Mouse (Mus musculus) lung, embryonic 14.5 days (tissue): Measurements from ENCODE around the gene Slc22a5. TPM values are rescaled to one million over a fixed set of nuclear protein-coding genes. Genes with fewer than 3 reads are reported as not detected.
"Not testable (repeated sequence)": the region's sequence is repeated elsewhere in the genome, so short reads cannot be mapped to it uniquely, and the experiment has no call there.

Source experiments
- ATAC-seq: fragments of 200-750 bp; cut with Nextera tagmentation; 2 replicates; pipeline ENCODE4 v1.8.0; 2017; ENCODE audit warnings: mild to moderate bottlenecking, moderate TSS enrichment, moderate library complexity; ENCODE audit not compliant: insufficient read depth
- DNase-seq: peaks from one replicate; pipeline ENCODE4 v3.0.0-alpha.2; 2015
- H3K27ac ChIP-seq: fragments of 300-500 bp; sonication (generic); 2 replicates; pipeline ENCODE4 v1.5.1; 2014; ENCODE audit warnings: low read depth, mild to moderate bottlenecking, moderate library complexity
- H3K27me3 ChIP-seq: fragments of 300-500 bp; sonication (generic); 2 replicates; pipeline ENCODE4 v1.6.1; 2014; ENCODE audit warnings: low read length, control low read depth; ENCODE audit not compliant: insufficient read depth
- H3K36me3 ChIP-seq: fragments of 300-500 bp; sonication (generic); 2 replicates; pipeline ENCODE4 v1.6.1; 2014; ENCODE audit warnings: control low read depth; ENCODE audit not compliant: insufficient read depth
- H3K4me1 ChIP-seq: fragments of 300-500 bp; sonication (generic); 2 replicates; pipeline ENCODE4 v1.6.1; 2014; ENCODE audit warnings: antibody characterized with exemption, control low read depth; ENCODE audit not compliant: insufficient read depth
- H3K4me2 ChIP-seq: fragments of 300-500 bp; sonication (generic); 2 replicates; pipeline ENCODE4 v1.6.1; 2014; ENCODE audit warnings: mild to moderate bottlenecking
- H3K4me3 ChIP-seq: fragments of 300-500 bp; sonication (generic); 2 replicates; pipeline ENCODE4 v1.5.1; 2014; ENCODE audit warnings: low read depth, low read length
- H3K9ac ChIP-seq: fragments of 300-500 bp; sonication (generic); 2 replicates; pipeline ENCODE4 v1.6.1; 2014
- H3K9me3 ChIP-seq: fragments of 300-500 bp; sonication (generic); 2 replicates; pipeline ENCODE4 v1.6.1; 2016; ENCODE audit warnings: low read depth, low read length, control low read depth
- CTCF ChIP-seq: IDR thresholded peaks from 2 replicates; pipeline ENCODE4 v1.5.1; 2016; ENCODE audit warnings: antibody characterized with exemption, low read depth
- WGBS: fragments of 180-500 bp; shearing (Covaris S2); extraction: QIAGEN DNeasy Blood & Tissue Kit; methylation state at CpG from one replicate; pipeline ENCODE4 v1.1.7; 2014; 5-methylcytosine and 5-hydroxymethylcytosine counted together
- polyA plus RNA-seq: library from polyadenylated mRNA; unstranded; fragments of >200 nt; fragmentation: Nextera tagmentation; extraction: Ambion mirVana; gene quantifications from 2 replicates; pipeline ENCODE4 v1.2.1, GENCODE M21; 2014

Gene Slc22a5
- 7.6 and 8.9 TPM in 2 replicates for polyA plus RNA-seq

- no peaks in the 10 kb centered on the region for H3K4me1 ChIP-seq
- no peaks in the 10 kb centered on the region for H3K36me3 ChIP-seq
- whole genome bisulfite sequencing: 3% methylated on average over 63 of the region's 63 CpGs
- DNase-seq (peak; percentile 100), ATAC-seq (peak; percentile 99)
- H3K4me2 ChIP-seq: peak within 1 kb of the TSS; percentile 75
- H3K27me3 ChIP-seq: no peaks in the 10 kb centered on the region
- peak within 1 kb of the TSS; percentile 54; the same call in 1 of the 2 replicates for H3K27ac ChIP-seq
- H3K9me3 ChIP-seq: no peaks in the 10 kb centered on the region
- TF ChIP-seq CTCF: peak; percentile 20; the same call in 1 of the 2 replicates
- peak within 1 kb of the TSS; percentile 54 for H3K4me3 ChIP-seq
- H3K9ac ChIP-seq: peak within 1 kb of the TSS; percentile 67
Observed at GRCm38 (mm10) chr11:53891505-53892451, at the start of gene Slc22a5. Gene Slc22a5, minus strand, starts transcription at chr11:53891660.

- H3K4me3 ChIP-seq, H3K27me3 ChIP-seq, H3K4me1 ChIP-seq, H3K27ac ChIP-seq, H3K9me3 ChIP-seq, H3K4me2 ChIP-seq, H3K9ac ChIP-seq, H3K36me3 ChIP-seq, ATAC-seq, DNase-seq: not testable (repeated sequence)
- WGBS: 42% methylated on average over 3 of the region's 4 CpGs
Observed at GRCm38 (mm10) chr11:53931944-53932318, 40.5 kb upstream of the Slc22a5 start.

- no peaks in the 10 kb centered on the region for H3K36me3 ChIP-seq
- ATAC-seq (peak; percentile 47), DNase-seq (peak; percentile 80)
- no peaks in the 10 kb centered on the region for H3K27me3 ChIP-seq
- 25% methylated on average over 17 of the region's 17 CpGs for WGBS
- H3K4me1 ChIP-seq: no peaks in the 10 kb centered on the region
- no peaks in the 10 kb centered on the region for H3K9me3 ChIP-seq
- H3K4me3 ChIP-seq: no peak overlapping the region
- H3K27ac ChIP-seq: no peak overlapping the region
- H3K9ac ChIP-seq: no peak overlapping the region
- TF ChIP-seq CTCF: peak; percentile 77
- H3K4me2 ChIP-seq: no peak overlapping the region
Observed at GRCm38 (mm10) chr11:53931091-53931943, 39.9 kb upstream of the Slc22a5 start.

GRCm38 (mm10) chr11:53929741-53930140 lies 38.3 kb upstream of the Slc22a5 start:
- no peak for DNase-seq
- no peak for ATAC-seq
- H3K36me3 ChIP-seq: no peaks in the 10 kb centered on the region
- 86% methylated on average over 3 of the region's 3 CpGs for WGBS
- no peak overlapping the region for H3K27ac ChIP-seq
- no peak for TF ChIP-seq CTCF
- H3K4me3 ChIP-seq: no peak overlapping the region
- H3K4me1 ChIP-seq: no peaks in the 10 kb centered on the region
- peaks cover 5% of the 10 kb centered on the region; the same call in 1 of the 2 replicates for H3K9me3 ChIP-seq
- no peaks in the 10 kb centered on the region for H3K27me3 ChIP-seq
- no peak overlapping the region for H3K4me2 ChIP-seq
- no peak overlapping the region for H3K9ac ChIP-seq

GRCm38 (mm10) chr11:53928585-53928984 lies 37.1 kb upstream of the Slc22a5 start:
- DNase-seq (peak; percentile 8), ATAC-seq (no peak)
- Histone ChIP-seq H3K27me3 (no peaks in the 10 kb centered on the region), H3K27ac (no peak overlapping the region), H3K36me3 (no peaks in the 10 kb centered on the region), H3K9ac (no peak overlapping the region), H3K4me3 (no peak overlapping the region), H3K4me2 (no peak overlapping the region), H3K9me3 (peaks cover 5% of the 10 kb centered on the region; the same call in 1 of the 2 replicates), H3K4me1 (no peaks in the 10 kb centered on the region)
- TF ChIP-seq CTCF: no peak
- 75% methylated on average over 3 of the region's 3 CpGs for WGBS

- WGBS: 85% methylated on average over 5 of the region's 5 CpGs
- no peak for ATAC-seq
Observed at GRCm38 (mm10) chr11:53926303-53926702, 34.8 kb upstream of the Slc22a5 start.

GRCm38 (mm10) chr11:53918851-53919250 lies 27.4 kb upstream of the Slc22a5 start:
- Histone ChIP-seq H3K9ac (no peak overlapping the region), H3K36me3 (no peaks in the 10 kb centered on the region), H3K4me2 (no peak overlapping the region), H3K9me3 (no peaks in the 10 kb centered on the region), H3K27me3 (no peaks in the 10 kb centered on the region), H3K27ac (no peak overlapping the region), H3K4me3 (no peak overlapping the region), H3K4me1 (no peaks in the 10 kb centered on the region)
- no peak for TF ChIP-seq CTCF
- DNase-seq (no peak), ATAC-seq (no peak)
- 89% methylated on average over 4 of the region's 4 CpGs for WGBS

More at GRCm38 (mm10) chr11:53926303-53926702, 34.8 kb upstream of the Slc22a5 start:
- Histone ChIP-seq H3K9ac (no peak overlapping the region), H3K27me3 (no peaks in the 10 kb centered on the region), H3K36me3 (no peaks in the 10 kb centered on the region), H3K9me3 (peaks cover 5% of the 10 kb centered on the region; the same call in 1 of the 2 replicates), H3K27ac (no peak overlapping the region), H3K4me1 (no peaks in the 10 kb centered on the region), H3K4me2 (no peak overlapping the region), H3K4me3 (no peak overlapping the region)
- DNase-seq: no peak
- TF ChIP-seq CTCF: no peak
